Mouse (Mus musculus): ENCODE results near the gene Fastkd1.

- TF ChIP-seq CTCF (IDR thresholded peaks at IDR 0.05; ENCODE audit: control insufficient read depth, insufficient read depth, insufficient read length) (no peak), USF1 (IDR thresholded peaks at IDR 0.05; ENCODE audit: low read depth) (no peak), MAX (IDR thresholded peaks at IDR 0.05) (no peak), MYOG (IDR thresholded peaks at IDR 0.05; ENCODE audit: control insufficient read depth, extremely low read depth, insufficient read length) (no peak), CEBPB (IDR thresholded peaks at IDR 0.05; ENCODE audit: low read depth) (no peak), FOSL1 (IDR thresholded peaks at IDR 0.05; ENCODE audit: insufficient read depth, low read length, poor library complexity, severe bottlenecking) (no peak), MYOD1 (IDR thresholded peaks at IDR 0.05; ENCODE audit: control insufficient read depth, insufficient read length, low read depth) (no peak)
These were observed 5.8 kb upstream of the Fastkd1 start for GRCm38 (mm10) chr2:69719121-69719520.
